Mouse (Mus musculus): ENCODE measurements around the gene Ywhaq. TPM values are rescaled to one million over a fixed set of nuclear protein-coding genes. Genes with fewer than 3 reads are reported as not detected.
A peak's percentile ranks its signal among the peaks of the same experiment; 100 is the strongest.

Ywhaq gene
- total and polyA plus RNA-seq, 3 experiments = 217 to 392 (median 234) TPM

DNA sequence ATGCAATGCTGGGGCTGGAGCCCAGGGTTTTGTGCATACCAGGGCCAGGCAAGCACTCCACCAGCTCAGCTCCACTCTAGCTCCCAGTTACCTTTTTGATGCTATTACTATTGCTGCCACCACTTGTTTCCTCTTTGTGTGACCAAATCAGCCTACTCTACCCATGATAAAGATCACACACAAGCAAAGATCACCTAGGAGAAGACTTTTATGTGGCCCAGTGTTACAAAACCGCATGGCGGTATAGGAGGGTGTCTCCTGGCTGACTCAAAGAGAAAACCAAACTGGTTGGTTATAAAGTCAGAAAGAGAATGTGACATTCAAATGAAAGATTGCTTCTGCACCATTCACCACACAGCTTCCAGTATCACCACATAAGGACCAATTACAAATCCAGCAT lies 33.9 kb upstream of the Ywhaq start:
- Histone ChIP-seq H3K9ac (ENCODE audit: insufficient read depth, low read depth) (no peak overlapping the region), H3K27me3 (replicated peaks) (no peaks in the 10 kb centered on the region), H3K27ac (ENCODE audit: insufficient read depth, low read depth) (no peak overlapping the region), H3K36me3 (replicated peaks in 1 of 2; ENCODE audit: control insufficient read depth in 1 of 2, insufficient read depth in 1 of 2, low read length in 1 of 2) (no peaks in the 10 kb centered on the region), H3K4me3 (replicated peaks in 1 of 3; ENCODE audit: low read depth in 2 of 3, low read length in 2 of 3, poor library complexity in 1 of 3) (no peak overlapping the region), H3K79me2 (replicated peaks; ENCODE audit: control insufficient read depth, extremely low read depth, insufficient read depth, poor library complexity, severe bottlenecking) (no peaks in the 10 kb centered on the region), H3K4me2 (ENCODE audit: insufficient read depth, low read depth, poor library complexity, severe bottlenecking) (no peak overlapping the region), H3K9me3 (replicated peaks; ENCODE audit: low read length) (no peaks in the 10 kb centered on the region), H3K4me1 (ENCODE audit: control insufficient read depth in 1 of 2, insufficient read depth in 2 of 2) (peaks cover 0 to 7% of the 10 kb centered on the region in 2 experiments; a peak in 1 of 4 replicates)
- TF ChIP-seq EP300 (IDR thresholded peaks at IDR 0.05; ENCODE audit: low read length) = 0 out of 2 replicates have a peak, but pooled peaks have one; percentile 21
- TF ChIP-seq MAX (IDR thresholded peaks at IDR 0.05; ENCODE audit: low read length) = no peak
- no peak for TF ChIP-seq CHD2 (IDR thresholded peaks at IDR 0.05; ENCODE audit: low read length)
- no peak for TF ChIP-seq ETS1 (conservative IDR thresholded peaks at IDR 0.05; ENCODE audit: low read depth, low read length)
- no peak for TF ChIP-seq USF1 (IDR thresholded peaks at IDR 0.05; ENCODE audit: low read depth, low read length)
- TF ChIP-seq IRF4 (IDR thresholded peaks at IDR 0.05; ENCODE audit: low read depth, low read length) = 0 out of 2 replicates have a peak, but pooled peaks have one; percentile 39
- TF ChIP-seq MAZ (IDR thresholded peaks at IDR 0.05; ENCODE audit: low read depth, low read length) = no peak
- TF ChIP-seq SIN3A (IDR thresholded peaks at IDR 0.05; ENCODE audit: low read length) = no peak
- no peak for TF ChIP-seq CHD1 (IDR thresholded peaks at IDR 0.05; ENCODE audit: low read depth, low read length)
- TF ChIP-seq BHLHE40 (IDR thresholded peaks at IDR 0.05; ENCODE audit: low read depth, low read length) = no peak
- no peak for TF ChIP-seq KAT2A (IDR thresholded peaks at IDR 0.05; ENCODE audit: insufficient replicate concordance, low read length)
- TF ChIP-seq MXI1 (IDR thresholded peaks at IDR 0.05; ENCODE audit: low read depth, low read length) = no peak
- no peak for TF ChIP-seq RAD21 (IDR thresholded peaks at IDR 0.05; ENCODE audit: low read depth, low read length)
- no peak for TF ChIP-seq ELF1 (IDR thresholded peaks at IDR 0.05; ENCODE audit: low read depth, low read length)
- DNase-seq (ENCODE audit: extremely low read depth) = no peak
- in situ Hi-C loops (cut with MboI; ENCODE audit: low pct_ligation_motif_present, low pct_unique_long_range_greater_than_20kb, low sequenced_read_pairs) (no loop called here), dilution Hi-C loops (cut with MboI; ENCODE audit: extremely low pct_ligation_motif_present, extremely low pct_unique_long_range_greater_than_20kb, low sequenced_read_pairs) (no loop called here)

DNA sequence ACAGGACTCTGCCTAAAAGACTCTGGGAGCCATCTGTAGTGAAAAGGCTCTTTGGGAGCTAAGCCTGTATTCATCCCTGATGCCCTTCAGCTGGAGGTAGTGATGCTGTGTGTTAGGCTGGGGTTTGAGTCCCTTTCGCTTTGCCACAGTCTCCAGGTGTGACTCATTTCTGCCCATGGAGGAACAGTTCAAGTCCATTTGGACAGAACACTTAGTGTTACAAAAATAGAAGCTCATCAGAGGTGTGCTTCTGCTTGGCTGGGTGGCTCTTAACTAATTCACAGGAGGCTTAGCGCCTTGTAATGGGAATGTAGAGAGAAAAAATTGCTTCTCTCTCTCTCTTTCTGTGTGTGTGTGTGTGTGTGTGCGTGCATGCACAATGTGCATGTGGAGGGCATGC lies 26.3 kb upstream of the Ywhaq start:
- DNase-seq (ENCODE audit: extremely low read depth) = no peak
- no peak for TF ChIP-seq JUN (IDR thresholded peaks at IDR 0.05; ENCODE audit: insufficient read depth, low read depth, low read length)
- Histone ChIP-seq H3K79me2 (replicated peaks; ENCODE audit: control insufficient read depth, extremely low read depth, insufficient read depth, poor library complexity, severe bottlenecking) (no peaks in the 10 kb centered on the region), H3K4me1 (ENCODE audit: control insufficient read depth in 1 of 2, insufficient read depth in 2 of 2) (no peaks in the 10 kb centered on the region), H3K4me2 (ENCODE audit: insufficient read depth, low read depth, poor library complexity, severe bottlenecking) (no peak overlapping the region), H3K9me3 (replicated peaks; ENCODE audit: low read length) (no peaks in the 10 kb centered on the region), H3K36me3 (replicated peaks in 1 of 2; ENCODE audit: control insufficient read depth in 1 of 2, insufficient read depth in 1 of 2, low read length in 1 of 2) (no peaks in the 10 kb centered on the region), H3K4me3 (replicated peaks in 1 of 3; ENCODE audit: low read depth in 2 of 3, low read length in 2 of 3, poor library complexity in 1 of 3) (no peak overlapping the region), H3K9ac (ENCODE audit: insufficient read depth, low read depth) (no peak overlapping the region), H3K27ac (ENCODE audit: insufficient read depth, low read depth) (no peak overlapping the region), H3K27me3 (replicated peaks) (no peaks in the 10 kb centered on the region)
- dilution Hi-C loops (cut with MboI; ENCODE audit: extremely low pct_ligation_motif_present, extremely low pct_unique_long_range_greater_than_20kb, low sequenced_read_pairs) (no loop called here), in situ Hi-C loops (cut with MboI; ENCODE audit: low pct_ligation_motif_present, low pct_unique_long_range_greater_than_20kb, low sequenced_read_pairs) (no loop called here)
